Mouse (Mus musculus): ENCODE measurements around the gene Themis2. TPM values are rescaled to one million over a fixed set of nuclear protein-coding genes. Genes with fewer than 3 reads are reported as not detected.

Themis2 gene
- polyA plus RNA-seq, 1 experiment: 11.4 TPM

GRCm38 (mm10) chr4:132823614-132824366 is 27.6 kb upstream of the Themis2 start:
- no peaks in the 10 kb centered on the region for H3K27me3 ChIP-seq (ENCODE audit: control insufficient read depth, insufficient read depth, low read length)
- 38% methylated on average over 8 of the region's 8 CpGs for WGBS
- H3K4me3 ChIP-seq (ENCODE audit: control insufficient read depth, insufficient read depth, low read length): no peak overlapping the region
- H3K4me1 ChIP-seq (replicated peaks; ENCODE audit: control insufficient read depth, insufficient read depth, low read length): no peaks in the 10 kb centered on the region
- TF ChIP-seq CTCF (IDR thresholded peaks at IDR 0.05; ENCODE audit: borderline replicate concordance, control insufficient read depth, extremely low read depth, insufficient read depth, low read length, poor library complexity) (peak; percentile 82; the same call in 1 of the 2 replicates), POLR2A (IDR thresholded peaks at IDR 0.05; ENCODE audit: control insufficient read depth, extremely low read depth, insufficient read depth, low read length, poor library complexity) (no peak)
- DNase-seq: peak; percentile 79
- H3K36me3 ChIP-seq (ENCODE audit: control insufficient read depth, insufficient read depth, low read length): peaks cover 24% of the 10 kb centered on the region
- H3K27ac ChIP-seq (ENCODE audit: control insufficient read depth, insufficient read depth, low read length): no peak overlapping the region

DNA sequence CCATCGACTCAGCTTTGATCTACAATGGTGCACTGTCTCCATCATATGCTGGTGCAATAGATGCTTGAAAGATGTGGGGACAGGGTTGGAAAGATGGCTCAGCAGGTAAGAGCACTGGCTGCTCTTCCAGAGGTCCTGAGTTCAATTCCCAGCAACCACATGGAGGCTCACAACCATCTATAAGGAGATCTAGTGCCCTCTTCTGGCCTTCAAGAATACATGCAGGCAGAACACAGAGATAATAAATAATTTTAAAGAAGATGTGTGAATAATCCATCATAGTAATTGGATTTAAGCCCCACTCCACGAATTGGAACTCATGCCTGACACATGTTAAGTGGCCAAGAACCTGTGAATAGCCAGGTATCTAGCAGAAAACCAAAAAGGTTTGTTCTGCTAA is 22.3 kb upstream of the Themis2 start:
- Histone ChIP-seq H3K27me3 (ENCODE audit: control insufficient read depth, insufficient read depth, low read length) (no peaks in the 10 kb centered on the region), H3K36me3 (ENCODE audit: control insufficient read depth, insufficient read depth, low read length) (no peaks in the 10 kb centered on the region), H3K4me3 (ENCODE audit: control insufficient read depth, insufficient read depth, low read length) (no peak overlapping the region), H3K27ac (ENCODE audit: control insufficient read depth, insufficient read depth, low read length) (no peak overlapping the region), H3K4me1 (replicated peaks; ENCODE audit: control insufficient read depth, insufficient read depth, low read length) (no peaks in the 10 kb centered on the region)
- 75% methylated on average over 2 of the region's 2 CpGs for WGBS
- DNase-seq: no peak
- TF ChIP-seq POLR2A (IDR thresholded peaks at IDR 0.05; ENCODE audit: control insufficient read depth, extremely low read depth, insufficient read depth, low read length, poor library complexity): no peak
- no peak for TF ChIP-seq CTCF (IDR thresholded peaks at IDR 0.05; ENCODE audit: borderline replicate concordance, control insufficient read depth, extremely low read depth, insufficient read depth, low read length, poor library complexity)

DNA sequence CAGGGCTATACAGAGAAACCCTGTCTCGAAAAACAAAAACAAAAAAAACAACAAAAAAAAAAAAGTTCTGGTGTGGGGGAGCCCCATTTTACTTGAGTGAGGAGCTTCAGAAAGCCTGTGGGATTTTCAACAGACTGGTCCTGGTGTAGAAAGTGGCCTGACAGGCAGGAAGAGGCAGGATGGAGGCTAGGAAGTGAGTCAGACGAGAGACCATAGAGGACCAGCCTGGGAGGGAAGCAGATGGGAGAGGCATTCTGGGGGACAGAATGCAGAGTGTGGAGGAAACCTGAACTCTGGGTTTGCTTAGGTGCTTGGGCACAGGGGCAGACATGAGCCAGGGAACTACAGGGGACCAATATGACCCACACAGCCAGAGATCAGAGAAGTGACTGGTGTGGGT is 20.7 kb upstream of the Themis2 start:
- 75% methylated on average over 2 of the region's 2 CpGs for WGBS
- H3K4me3 ChIP-seq (ENCODE audit: control insufficient read depth, insufficient read depth, low read length): no peak overlapping the region
- no peaks in the 10 kb centered on the region for H3K36me3 ChIP-seq (ENCODE audit: control insufficient read depth, insufficient read depth, low read length)
- H3K27ac ChIP-seq (ENCODE audit: control insufficient read depth, insufficient read depth, low read length): no peak overlapping the region
- TF ChIP-seq POLR2A (IDR thresholded peaks at IDR 0.05; ENCODE audit: control insufficient read depth, extremely low read depth, insufficient read depth, low read length, poor library complexity): no peak
- TF ChIP-seq CTCF (IDR thresholded peaks at IDR 0.05; ENCODE audit: borderline replicate concordance, control insufficient read depth, extremely low read depth, insufficient read depth, low read length, poor library complexity): no peak
- no peaks in the 10 kb centered on the region for H3K4me1 ChIP-seq (replicated peaks; ENCODE audit: control insufficient read depth, insufficient read depth, low read length)
- no peak for DNase-seq
- no peaks in the 10 kb centered on the region for H3K27me3 ChIP-seq (ENCODE audit: control insufficient read depth, insufficient read depth, low read length)

GRCm38 (mm10) chr4:132816404-132816803 is 20.2 kb upstream of the Themis2 start:
- Histone ChIP-seq H3K4me1 (replicated peaks; ENCODE audit: control insufficient read depth, insufficient read depth, low read length) (no peaks in the 10 kb centered on the region), H3K27me3 (ENCODE audit: control insufficient read depth, insufficient read depth, low read length) (no peaks in the 10 kb centered on the region), H3K27ac (ENCODE audit: control insufficient read depth, insufficient read depth, low read length) (no peak overlapping the region), H3K36me3 (ENCODE audit: control insufficient read depth, insufficient read depth, low read length) (no peaks in the 10 kb centered on the region), H3K4me3 (ENCODE audit: control insufficient read depth, insufficient read depth, low read length) (no peak overlapping the region)
- no peak for DNase-seq
- 84% methylated on average over 7 of the region's 7 CpGs for WGBS
- TF ChIP-seq CTCF (IDR thresholded peaks at IDR 0.05; ENCODE audit: borderline replicate concordance, control insufficient read depth, extremely low read depth, insufficient read depth, low read length, poor library complexity) (no peak), POLR2A (IDR thresholded peaks at IDR 0.05; ENCODE audit: control insufficient read depth, extremely low read depth, insufficient read depth, low read length, poor library complexity) (no peak)

DNA sequence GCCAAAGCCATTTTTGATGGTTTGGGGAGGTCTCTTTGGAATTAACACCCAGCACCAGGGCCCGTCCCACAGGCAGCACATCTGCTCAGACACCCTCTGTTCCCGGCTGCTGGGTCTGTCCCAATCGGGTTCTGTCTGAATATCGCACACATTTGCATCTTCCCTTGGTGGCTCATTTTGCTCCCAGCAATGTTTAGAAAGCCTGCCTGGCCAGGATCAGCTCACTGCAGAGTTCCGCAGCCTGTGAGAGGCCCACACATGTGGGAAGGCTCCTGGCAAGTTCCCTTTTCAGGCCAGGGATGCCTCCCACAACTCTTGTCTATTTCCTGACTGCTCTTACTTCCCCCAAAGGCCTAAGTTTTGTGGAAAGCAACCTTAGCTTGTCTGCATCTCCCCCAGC is 13.4 kb upstream of the Themis2 start:
- no peaks in the 10 kb centered on the region for H3K27me3 ChIP-seq (ENCODE audit: control insufficient read depth, insufficient read depth, low read length)
- TF ChIP-seq CTCF (IDR thresholded peaks at IDR 0.05; ENCODE audit: borderline replicate concordance, control insufficient read depth, extremely low read depth, insufficient read depth, low read length, poor library complexity) (no peak), POLR2A (IDR thresholded peaks at IDR 0.05; ENCODE audit: control insufficient read depth, extremely low read depth, insufficient read depth, low read length, poor library complexity) (no peak)
- H3K36me3 ChIP-seq (ENCODE audit: control insufficient read depth, insufficient read depth, low read length): no peaks in the 10 kb centered on the region
- no peak overlapping the region for H3K4me3 ChIP-seq (ENCODE audit: control insufficient read depth, insufficient read depth, low read length)
- DNase-seq: no peak
- peaks cover 11% of the 10 kb centered on the region for H3K4me1 ChIP-seq (replicated peaks; ENCODE audit: control insufficient read depth, insufficient read depth, low read length)
- no peak overlapping the region for H3K27ac ChIP-seq (ENCODE audit: control insufficient read depth, insufficient read depth, low read length)
- 74% methylated on average over 5 of the region's 5 CpGs for WGBS

GRCm38 (mm10) chr4:132807771-132808641 is 11.8 kb upstream of the Themis2 start:
- WGBS: 24% methylated on average over 5 of the region's 5 CpGs
- Histone ChIP-seq H3K27me3 (ENCODE audit: control insufficient read depth, insufficient read depth, low read length) (no peaks in the 10 kb centered on the region), H3K4me1 (replicated peaks; ENCODE audit: control insufficient read depth, insufficient read depth, low read length) (peaks cover 11% of the 10 kb centered on the region), H3K36me3 (ENCODE audit: control insufficient read depth, insufficient read depth, low read length) (no peaks in the 10 kb centered on the region), H3K27ac (ENCODE audit: control insufficient read depth, insufficient read depth, low read length) (no peak overlapping the region), H3K4me3 (ENCODE audit: control insufficient read depth, insufficient read depth, low read length) (no peak overlapping the region)
- no peak for TF ChIP-seq CTCF (IDR thresholded peaks at IDR 0.05; ENCODE audit: borderline replicate concordance, control insufficient read depth, extremely low read depth, insufficient read depth, low read length, poor library complexity)
- TF ChIP-seq POLR2A (IDR thresholded peaks at IDR 0.05; ENCODE audit: control insufficient read depth, extremely low read depth, insufficient read depth, low read length, poor library complexity): no peak
- no peak for DNase-seq
